Mouse (Mus musculus) liver, postnatal 0 days (tissue): ENCODE data around the gene Dnaaf1.

Source experiments
- CTCF ChIP-seq: sonication (generic); IDR thresholded peaks from 2 replicates; pipeline ENCODE4 v1.5.1; 2016; ENCODE audit warnings: antibody characterized with exemption, low read depth
- EP300 ChIP-seq: IDR thresholded peaks from 2 replicates; pipeline ENCODE4 v1.6.1; 2016; ENCODE audit warnings: antibody characterized with exemption, low read depth, mild to moderate bottlenecking

DNA sequence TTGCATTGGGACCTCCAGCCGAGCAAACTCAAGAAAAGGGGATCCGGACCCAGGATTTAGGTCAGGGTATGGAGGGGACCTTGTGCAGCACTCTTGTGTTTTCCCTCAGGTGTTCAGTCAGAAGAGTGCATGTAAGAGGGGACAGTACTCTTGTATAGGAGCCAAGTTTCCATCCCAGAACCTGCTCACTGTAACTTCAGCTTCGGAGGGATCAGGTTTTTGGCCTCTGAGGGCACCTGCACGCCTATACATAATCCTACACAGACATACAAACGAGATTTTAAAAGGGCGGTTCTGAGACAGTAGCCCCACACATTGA is 15.7 kb upstream of the Dnaaf1 start:
- no peak for TF ChIP-seq CTCF
- TF ChIP-seq EP300 = no peak
